26 mouse cellular contexts compared by ENCODE assay signal in genomic region chr15:83114106-83114505, GRCm38 (mm10). TPM values are rescaled to one million over a fixed set of nuclear protein-coding genes. Genes with fewer than 3 reads are reported as not detected.
A peak's percentile ranks its signal among the peaks of the same experiment; 100 is the strongest.
DNase-seq lines count a peak whose midpoint lies in the region; ATAC-seq lines count a peak whose summit lies in the region.
"Had no signal": no experiment of that assay in that cellular context is flagged by ENCODE, and none has a peak within 500 bp of the region (broad histone marks: within the 10 kb centered on the region; RNA-seq: fewer than 3 reads in every experiment).

No protein-coding gene starts in this region.

- H3K4me1 ChIP-seq in kidney, embryonic 14.5 days (ENCODE audit: control insufficient read depth, insufficient read depth, low read length): 0 out of 2 replicates have a peak, but pooled peaks cover 5% of the 10 kb centered on the region
- H3K4me1 ChIP-seq in limb, embryonic 12.5 days (replicated peaks): peaks cover 10% of the 10 kb centered on the region; the same call in 1 of the 2 replicates
- H3K4me1 ChIP-seq in limb, embryonic 10.5 days: peaks cover 5% of the 10 kb centered on the region
- peaks cover 34% of the 10 kb centered on the region for H3K4me1 ChIP-seq in hindbrain, embryonic 13.5 days (replicated peaks)
- peaks cover 11% of the 10 kb centered on the region for H3K4me1 ChIP-seq in midbrain, embryonic 15.5 days

- H3K9me3 ChIP-seq in kidney, embryonic 14.5 days (ENCODE audit: control insufficient read depth, low read length): no peaks in the 10 kb centered on the region
- H3K9me3 ChIP-seq in limb, embryonic 12.5 days: no peaks in the 10 kb centered on the region
- H3K9me3 ChIP-seq in limb, embryonic 10.5 days (replicated peaks): no peaks in the 10 kb centered on the region
- H3K9me3 ChIP-seq in hindbrain, embryonic 13.5 days: no peaks in the 10 kb centered on the region
- H3K9me3 ChIP-seq in midbrain, embryonic 15.5 days: no peaks in the 10 kb centered on the region
- H3K9me3 ChIP-seq: embryonic facial prominence, embryonic 10.5 days; G1E; heart, embryonic 13.5 days; limb, embryonic 13.5 days; megakaryocyte, embryonic 14.5 days; stomach, embryonic 15.5 days had no signal

- no peak overlapping the region for H3K4me2 ChIP-seq in kidney, embryonic 14.5 days (replicated peaks; ENCODE audit: low read depth, low read length)
- no peak overlapping the region for H3K4me2 ChIP-seq in limb, embryonic 12.5 days
- no peak overlapping the region for H3K4me2 ChIP-seq in hindbrain, embryonic 13.5 days
- no peak overlapping the region for H3K4me2 ChIP-seq in midbrain, embryonic 15.5 days
- H3K4me2 ChIP-seq: heart, embryonic 13.5 days; limb, embryonic 13.5 days; lung, embryonic 14.5 days; stomach, embryonic 15.5 days had no signal

- WGBS in kidney, embryonic 14.5 days: 66% methylated on average over 9 of the region's 9 CpGs
- 76% methylated on average over 9 of the region's 9 CpGs for WGBS in limb, embryonic 12.5 days
- 79% methylated on average over 9 of the region's 9 CpGs for WGBS in limb, embryonic 10.5 days
- WGBS in hindbrain, embryonic 13.5 days: 61% methylated on average over 9 of the region's 9 CpGs
- 71% methylated on average over 9 of the region's 9 CpGs for WGBS in midbrain, embryonic 15.5 days

- H3K4me3 ChIP-seq in kidney, embryonic 14.5 days (ENCODE audit: low read length): no peak overlapping the region
- H3K4me3 ChIP-seq in limb, embryonic 12.5 days (replicated peaks): no peak overlapping the region
- no peak overlapping the region for H3K4me3 ChIP-seq in limb, embryonic 10.5 days
- H3K4me3 ChIP-seq in hindbrain, embryonic 13.5 days: no peak overlapping the region
- no peak overlapping the region for H3K4me3 ChIP-seq in midbrain, embryonic 15.5 days
- H3K4me3 ChIP-seq: embryonic facial prominence, embryonic 10.5 days; heart, embryonic 13.5 days; limb, embryonic 13.5 days; megakaryocyte, embryonic 14.5 days; stomach, embryonic 15.5 days had no signal

- peaks cover 33% of the 10 kb centered on the region for H3K36me3 ChIP-seq in kidney, embryonic 14.5 days (ENCODE audit: control insufficient read depth, insufficient read depth, low read length)
- H3K36me3 ChIP-seq in limb, embryonic 12.5 days: peaks cover 51% of the 10 kb centered on the region
- peaks cover 61% of the 10 kb centered on the region for H3K36me3 ChIP-seq in limb, embryonic 10.5 days
- H3K36me3 ChIP-seq in hindbrain, embryonic 13.5 days: peaks cover 40% of the 10 kb centered on the region
- H3K36me3 ChIP-seq in midbrain, embryonic 15.5 days (replicated peaks): peaks cover 20% of the 10 kb centered on the region; the same call in 1 of the 2 replicates

- DNase-seq in kidney, adult 11 months: peak; percentile 47
- DNase-seq in limb, embryonic 10.5 days (ENCODE audit: low spot score): no peak
- DNase-seq in lung, postnatal 36 days: no peak
- DNase-seq: B cell, adult 2 months; cerebellum, adult 11 months; cerebellum, adult 9-11 months; gastrocnemius, postnatal 25 days; heart, adult 18-20 months; heart, postnatal 14 days; layer of hippocampus, postnatal 36 days; lung, embryonic 14.5 days; thymus, postnatal 25 days had no signal

- no peak overlapping the region for H3K27ac ChIP-seq in kidney, embryonic 14.5 days (ENCODE audit: low read depth, low read length)
- no peak overlapping the region for H3K27ac ChIP-seq in limb, embryonic 12.5 days
- no peak overlapping the region for H3K27ac ChIP-seq in limb, embryonic 10.5 days
- H3K27ac ChIP-seq in hindbrain, embryonic 13.5 days: no peak overlapping the region
- H3K27ac ChIP-seq in midbrain, embryonic 15.5 days: no peak overlapping the region
- H3K27ac ChIP-seq: embryonic facial prominence, embryonic 10.5 days; heart, embryonic 13.5 days; kidney, postnatal 0 days; limb, embryonic 13.5 days; liver, embryonic 14.5 days; stomach, embryonic 15.5 days had no signal

- H3K27me3 ChIP-seq in kidney, embryonic 14.5 days (ENCODE audit: control insufficient read depth, insufficient read depth, low read length): no peaks in the 10 kb centered on the region
- H3K27me3 ChIP-seq in limb, embryonic 12.5 days: no peaks in the 10 kb centered on the region
- no peaks in the 10 kb centered on the region for H3K27me3 ChIP-seq in limb, embryonic 10.5 days (ENCODE audit: low read depth, poor library complexity, severe bottlenecking)
- no peaks in the 10 kb centered on the region for H3K27me3 ChIP-seq in hindbrain, embryonic 13.5 days
- no peaks in the 10 kb centered on the region for H3K27me3 ChIP-seq in midbrain, embryonic 15.5 days (replicated peaks)
- H3K27me3 ChIP-seq: CH12.LX; heart, embryonic 13.5 days; limb, embryonic 13.5 days; megakaryocyte, embryonic 14.5 days; Patski; stomach, embryonic 15.5 days had no signal

- H3K9ac ChIP-seq in kidney, embryonic 14.5 days (ENCODE audit: low read depth, low read length): no peak overlapping the region
- 0 out of 2 replicates have a peak overlapping the region, but pooled peaks have one; percentile 23 for H3K9ac ChIP-seq in limb, embryonic 12.5 days (replicated peaks)
- H3K9ac ChIP-seq in hindbrain, embryonic 13.5 days: peak overlapping the region; percentile 6; the same call in 1 of the 2 replicates
- H3K9ac ChIP-seq in midbrain, embryonic 15.5 days: 0 out of 2 replicates have a peak overlapping the region, but pooled peaks have one; percentile 3
- H3K9ac ChIP-seq: heart, embryonic 13.5 days; limb, embryonic 13.5 days; liver, embryonic 14.5 days; lung, embryonic 14.5 days; stomach, embryonic 15.5 days had no signal

- no peak for ATAC-seq in kidney, embryonic 14.5 days (ENCODE audit: low FRiP score, low TSS enrichment)
- ATAC-seq in limb, embryonic 12.5 days (ENCODE audit: insufficient number of reproducible peaks, insufficient read depth, low FRiP score, low TSS enrichment, low read depth): no peak
- ATAC-seq in hindbrain, embryonic 13.5 days (ENCODE audit: low FRiP score): no peak
- ATAC-seq in midbrain, embryonic 15.5 days (replicated peaks): no peak
- ATAC-seq: Patski had no signal

RNA-seq across cellular contexts. Expression of gene Rrp7a, which starts 8.5 kb away (rescaled TPM):
- 50.2 and 50.4 TPM in 2 replicates for polyA plus RNA-seq in kidney, embryonic 14.5 days (2014; fragmentation: Nextera tagmentation; extraction: Ambion mirVana)
- 50.4 and 57.7 TPM in 2 replicates for polyA plus RNA-seq in limb, embryonic 12.5 days (2016; fragmentation: Nextera tagmentation; extraction: Ambion mirVana)
- 66.9 and 76.5 TPM in 2 replicates for polyA plus RNA-seq in limb, embryonic 10.5 days (2016; fragmentation: Nextera tagmentation; extraction: Ambion mirVana)
- polyA plus RNA-seq in hindbrain, embryonic 13.5 days (2015; fragmentation: Nextera tagmentation; extraction: Ambion mirVana): 72.7 and 74.8 TPM in 2 replicates
- 83.5 and 86.8 TPM in 2 replicates for polyA plus RNA-seq in midbrain, embryonic 15.5 days (2015; fragmentation: Nextera tagmentation; extraction: Ambion mirVana)

RNA-seq across cellular contexts. Expression of gene Serhl, which starts 24.8 kb away (rescaled TPM):
- 52.7 and 54.5 TPM in 2 replicates for polyA plus RNA-seq in kidney, embryonic 14.5 days (2014; fragmentation: Nextera tagmentation; extraction: Ambion mirVana)
- 56.3 and 61.3 TPM in 2 replicates for polyA plus RNA-seq in limb, embryonic 12.5 days (2016; fragmentation: Nextera tagmentation; extraction: Ambion mirVana)
- 42.8 and 49.1 TPM in 2 replicates for polyA plus RNA-seq in limb, embryonic 10.5 days (2016; fragmentation: Nextera tagmentation; extraction: Ambion mirVana)
- polyA plus RNA-seq in hindbrain, embryonic 13.5 days (2015; fragmentation: Nextera tagmentation; extraction: Ambion mirVana): 30.8 and 32.4 TPM in 2 replicates
- 24.9 and 27.8 TPM in 2 replicates for polyA plus RNA-seq in midbrain, embryonic 15.5 days (2015; fragmentation: Nextera tagmentation; extraction: Ambion mirVana)

RNA-seq across cellular contexts. Expression of gene Poldip3, which starts 35.1 kb away (rescaled TPM):
- 117 and 173 TPM in 2 replicates for polyA plus RNA-seq in kidney, embryonic 14.5 days (2014; fragmentation: Nextera tagmentation; extraction: Ambion mirVana)
- 173 and 176 TPM in 2 replicates for polyA plus RNA-seq in limb, embryonic 12.5 days (2016; fragmentation: Nextera tagmentation; extraction: Ambion mirVana)
- polyA plus RNA-seq in limb, embryonic 10.5 days (2016; fragmentation: Nextera tagmentation; extraction: Ambion mirVana): 183 and 193 TPM in 2 replicates
- polyA plus RNA-seq in hindbrain, embryonic 13.5 days (2015; fragmentation: Nextera tagmentation; extraction: Ambion mirVana): 144 and 146 TPM in 2 replicates
- 154 and 158 TPM in 2 replicates for polyA plus RNA-seq in midbrain, embryonic 15.5 days (2015; fragmentation: Nextera tagmentation; extraction: Ambion mirVana)

RNA-seq across cellular contexts. Expression of gene Cyb5r3, which starts 58.3 kb away (rescaled TPM):
- 144 and 175 TPM in 2 replicates for polyA plus RNA-seq in kidney, embryonic 14.5 days (2014; fragmentation: Nextera tagmentation; extraction: Ambion mirVana)
- polyA plus RNA-seq in limb, embryonic 12.5 days (2016; fragmentation: Nextera tagmentation; extraction: Ambion mirVana): 85.8 and 113 TPM in 2 replicates
- polyA plus RNA-seq in limb, embryonic 10.5 days (2016; fragmentation: Nextera tagmentation; extraction: Ambion mirVana): 163 and 174 TPM in 2 replicates
- polyA plus RNA-seq in hindbrain, embryonic 13.5 days (2015; fragmentation: Nextera tagmentation; extraction: Ambion mirVana): 117 and 134 TPM in 2 replicates
- 122 TPM in 2 replicates for polyA plus RNA-seq in midbrain, embryonic 15.5 days (2015; fragmentation: Nextera tagmentation; extraction: Ambion mirVana)
